Mouse (Mus musculus) lung, postnatal 0 days (tissue): ENCODE data around the gene Mical3.

Experiments
- CTCF ChIP-seq: IDR thresholded peaks from 2 replicates; pipeline ENCODE4 v1.5.1; 2016; ENCODE audit warnings: antibody characterized with exemption, mild to moderate bottlenecking
- EP300 ChIP-seq: IDR thresholded peaks from 2 replicates; pipeline ENCODE4 v1.6.1; 2016; ENCODE audit warnings: antibody characterized with exemption, mild to moderate bottlenecking, control low read depth

DNA sequence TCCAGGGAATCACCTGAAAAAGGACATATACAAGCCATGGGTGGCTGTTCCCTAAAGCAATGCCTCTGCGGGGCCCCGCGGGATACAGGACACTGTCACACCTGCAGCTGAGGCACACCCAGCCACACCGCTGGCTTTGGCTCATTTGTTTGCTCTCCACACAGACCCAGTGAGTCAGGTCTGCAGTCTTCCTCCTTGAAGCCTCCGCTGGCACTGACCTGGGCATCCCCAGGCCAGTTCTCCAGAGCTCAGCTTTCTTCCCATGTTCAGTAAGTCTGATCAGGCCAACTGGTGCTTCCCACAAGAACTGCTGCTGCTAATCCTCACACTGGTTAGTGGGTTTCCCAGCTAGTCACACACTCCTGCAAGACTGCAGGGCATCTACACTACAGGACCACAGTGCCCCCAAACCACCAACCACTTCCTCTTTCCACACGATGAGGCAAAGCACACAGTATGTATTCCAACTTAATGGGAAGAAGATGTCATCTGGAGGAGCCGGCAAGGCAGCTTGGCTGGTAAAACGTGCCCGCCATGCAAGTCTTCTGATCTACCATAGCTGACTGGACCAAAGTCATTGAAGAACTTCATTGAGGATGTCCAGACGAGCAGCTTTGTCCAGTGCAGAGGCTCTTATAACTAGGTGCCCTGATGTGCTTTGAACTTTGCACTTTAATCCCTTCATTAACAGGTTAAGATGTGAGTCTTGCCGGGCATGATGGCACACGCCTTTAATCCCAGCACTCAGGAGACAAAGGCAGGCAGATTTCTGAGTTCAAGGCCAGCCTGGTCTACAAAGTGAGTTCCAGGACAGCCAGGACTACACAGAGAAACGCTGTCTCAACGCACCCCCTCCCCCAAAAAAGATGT, 228.8 kb downstream of the Mical3 start:
- no peak for TF ChIP-seq EP300
- TF ChIP-seq CTCF = no peak
